Mouse (Mus musculus) myocyte (in vitro differentiated cells): ENCODE data around the gene Trim17. TPM values are rescaled to one million over a fixed set of nuclear protein-coding genes. Genes with fewer than 3 reads are reported as not detected.
A peak's percentile ranks its signal among the peaks of the same experiment; 100 is the strongest.

Experiments
- H3K27me3 ChIP-seq: one replicate; pipeline ENCODE4 v1.6.1; 2011; ENCODE audit not compliant: control insufficient read depth, insufficient read depth, insufficient read length
- H3K36me3 ChIP-seq: one replicate; pipeline ENCODE4 v1.6.1; 2011; ENCODE audit not compliant: control insufficient read depth, insufficient read depth
- H3K4me2 ChIP-seq: one replicate; pipeline ENCODE4 v1.6.1; 2011; ENCODE audit warnings: low read depth, control low read depth
- H3K4me3 ChIP-seq: one replicate; pipeline ENCODE4 v1.5.1; 2011; ENCODE audit warnings: mild to moderate bottlenecking, control low read depth, moderate library complexity
- H3K79me2 ChIP-seq: one replicate; pipeline ENCODE4 v1.6.1; 2011; ENCODE audit not compliant: control insufficient read depth, insufficient read depth
- H3ac ChIP-seq: one replicate; pipeline ENCODE4 v1.6.1; 2011; ENCODE audit not compliant: control insufficient read depth, insufficient read length
- CEBPB ChIP-seq: IDR thresholded peaks from 2 replicates; pipeline ENCODE4 v1.6.1; 2011; ENCODE audit warnings: mild to moderate bottlenecking, moderate library complexity; ENCODE audit not compliant: poor library complexity, insufficient read depth, severe bottlenecking
- E2F4 ChIP-seq: IDR thresholded peaks from one replicate; pipeline ENCODE4 v1.6.1; 2011; ENCODE audit warnings: mild to moderate bottlenecking, control low read depth, moderate library complexity; ENCODE audit not compliant: insufficient read depth
- MAX ChIP-seq: IDR thresholded peaks from one replicate; pipeline ENCODE4 v1.6.1; 2011; ENCODE audit warnings: low read depth, mild to moderate bottlenecking, control low read depth
- MYOD1 ChIP-seq, 3 experiments: IDR thresholded peaks; one replicate each; pipeline ENCODE4 v1.6.1; 2011; ENCODE audit warnings: control low read depth in 2 of 3, low read depth in 2 of 3, mild to moderate bottlenecking in 2 of 3, moderate library complexity in 1 of 3; ENCODE audit not compliant: insufficient read length in 2 of 3, control insufficient read depth in 1 of 3
- MYOG ChIP-seq, 3 experiments: IDR thresholded peaks; one replicate each; pipeline ENCODE4 v1.6.1; 2011; ENCODE audit warnings: control low read depth in 2 of 3, low read depth in 2 of 3, mild to moderate bottlenecking in 2 of 3; ENCODE audit not compliant: insufficient read length in 2 of 3, control insufficient read depth in 1 of 3, insufficient read depth in 1 of 3
- POLR2A ChIP-seq: IDR thresholded peaks from one replicate; pipeline ENCODE4 v1.6.1; 2011; ENCODE audit warnings: low read depth, mild to moderate bottlenecking, control low read depth, moderate library complexity; ENCODE audit not compliant: insufficient read length
- POLR2AphosphoS2 ChIP-seq: IDR thresholded peaks from one replicate; pipeline ENCODE4 v1.6.1; 2011; ENCODE audit warnings: low read depth, control low read depth; ENCODE audit not compliant: insufficient read length
- REST ChIP-seq: IDR thresholded peaks from one replicate; pipeline ENCODE4 v1.6.1; 2011; ENCODE audit warnings: mild to moderate bottlenecking, control low read depth, moderate library complexity; ENCODE audit not compliant: insufficient read depth, insufficient read length
- SRF ChIP-seq: IDR thresholded peaks from one replicate; pipeline ENCODE4 v1.6.1; 2011; ENCODE audit warnings: low read depth; ENCODE audit not compliant: control insufficient read depth, insufficient read length
- TCF12 ChIP-seq: IDR thresholded peaks from one replicate; pipeline ENCODE4 v1.6.1; 2011; ENCODE audit warnings: mild to moderate bottlenecking, control low read depth; ENCODE audit not compliant: poor library complexity, insufficient read depth, severe bottlenecking
- TCF3 ChIP-seq: IDR thresholded peaks from one replicate; pipeline ENCODE4 v1.6.1; 2011; ENCODE audit warnings: low read depth, control low read depth; ENCODE audit not compliant: insufficient read length
- USF1 ChIP-seq: IDR thresholded peaks from one replicate; pipeline ENCODE4 v1.6.1; 2011; ENCODE audit warnings: low read depth, mild to moderate bottlenecking, control low read depth, moderate library complexity
- polyA plus RNA-seq: library from polyadenylated mRNA; unstranded; fragments of >200 nt; fragmentation: generic; extraction: Trizol; gene quantifications from one replicate; pipeline ENCODE4 v1.2.1, GENCODE M21; 2012; ENCODE audit warnings: missing spikeins

The Trim17 gene
- polyA plus RNA-seq, 1 experiment: 0.64 TPM

GRCm38 (mm10) chr11:58947306-58947705 lies 7.2 kb upstream of the Trim17 start:
- Histone ChIP-seq H3ac (no peak overlapping the region), H3K79me2 (no peaks in the 10 kb centered on the region), H3K27me3 (peaks cover 35% of the 10 kb centered on the region), H3K4me2 (no peak overlapping the region), H3K4me3 (no peak overlapping the region), H3K36me3 (no peaks in the 10 kb centered on the region)
- TF ChIP-seq POLR2AphosphoS2 (no peak), REST (no peak), MYOD1 (IDR thresholded peaks at IDR 0.05; ENCODE audit: control insufficient read depth in 1 of 3, insufficient read length in 2 of 3, low read depth in 2 of 3) (no peak), CEBPB (no peak), USF1 (no peak), MAX (no peak), POLR2A (no peak), E2F4 (no peak), TCF3 (no peak), SRF (no peak), MYOG (IDR thresholded peaks at IDR 0.05; ENCODE audit: control insufficient read depth in 1 of 3, insufficient read depth in 1 of 3, insufficient read length in 2 of 3, low read depth in 2 of 3) (no peak), TCF12 (no peak)

- H3K27me3 ChIP-seq: peaks cover 31% of the 10 kb centered on the region
- no peak overlapping the region for H3K4me2 ChIP-seq
- no peak for TF ChIP-seq TCF3
- no peak for TF ChIP-seq TCF12
- no peak for TF ChIP-seq MYOD1 (IDR thresholded peaks at IDR 0.05; ENCODE audit: control insufficient read depth in 1 of 3, insufficient read length in 2 of 3, low read depth in 2 of 3)
- no peak for TF ChIP-seq MAX
- TF ChIP-seq USF1: no peak
- TF ChIP-seq CEBPB: no peak
- TF ChIP-seq POLR2A: no peak
- TF ChIP-seq REST: no peak
- no peak for TF ChIP-seq POLR2AphosphoS2
These were observed 6.5 kb upstream of the Trim17 start for GRCm38 (mm10) chr11:58947798-58948528.

GRCm38 (mm10) chr11:58948542-58949479 lies 5.7 kb upstream of the Trim17 start, which contains the start of gene Hist3h2ba:
TSS of gene Hist3h2ba (plus strand) at chr11:58948920.
- Histone ChIP-seq H3ac (no peak within 1 kb of the TSS), H3K27me3 (peaks cover 31% of the 10 kb centered on the region)
- peak; percentile 35 for TF ChIP-seq POLR2A
- TF ChIP-seq TCF12: no peak
- TF ChIP-seq CEBPB: no peak
- no peak for TF ChIP-seq MYOD1 (IDR thresholded peaks at IDR 0.05; ENCODE audit: control insufficient read depth in 1 of 3, insufficient read length in 2 of 3, low read depth in 2 of 3)

More at GRCm38 (mm10) chr11:58947798-58948528, 6.5 kb upstream of the Trim17 start:
- H3ac ChIP-seq: no peak overlapping the region
- no peak overlapping the region for H3K4me3 ChIP-seq
- H3K79me2 ChIP-seq: no peaks in the 10 kb centered on the region
- H3K36me3 ChIP-seq: no peaks in the 10 kb centered on the region

DNA sequence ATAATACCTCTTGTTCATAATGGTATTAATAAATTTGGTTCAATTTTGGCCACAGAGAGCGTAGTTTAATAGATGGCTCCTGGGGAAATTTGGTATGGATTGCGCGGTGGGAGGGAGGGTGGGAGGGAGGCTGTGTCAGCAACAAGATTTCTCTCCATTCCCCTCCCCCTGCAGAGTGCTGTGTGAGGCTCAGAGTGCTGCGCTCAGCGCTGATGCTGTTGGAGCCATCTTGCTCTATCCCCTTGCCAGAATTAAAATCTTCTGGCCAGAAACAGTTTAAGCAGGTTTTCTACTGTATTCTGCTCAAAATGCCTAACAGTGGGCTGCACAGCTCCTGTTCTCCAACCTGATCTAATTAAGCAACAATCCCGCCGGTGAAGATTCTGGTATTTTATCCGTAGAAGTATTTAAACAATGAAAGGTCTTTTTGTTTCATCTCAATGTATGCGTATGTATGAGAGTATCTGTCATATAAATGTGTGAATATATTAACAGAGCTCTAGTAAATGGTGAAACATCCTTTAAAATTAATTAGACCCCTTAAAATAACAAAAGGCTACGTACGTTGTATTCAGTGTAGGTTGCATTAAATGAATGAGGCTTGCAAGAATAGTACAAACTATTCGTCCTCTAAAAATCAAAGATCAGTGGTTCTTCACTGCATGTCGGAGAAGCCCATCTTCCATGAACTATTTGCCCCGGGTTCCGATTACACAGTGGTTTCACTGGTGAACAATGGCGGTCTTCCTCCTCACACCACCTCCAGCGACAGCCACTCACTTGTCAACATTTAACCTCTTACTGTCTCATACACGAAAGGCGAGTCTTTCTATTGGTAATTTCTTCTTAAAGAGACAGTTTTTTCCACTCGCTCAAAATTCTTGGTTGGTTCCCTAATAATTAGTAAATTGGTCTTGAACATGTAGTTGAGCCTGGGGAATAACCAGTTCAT lies 4.7 kb upstream of the Trim17 start:
- Histone ChIP-seq H3K27me3 (peaks cover 25% of the 10 kb centered on the region), H3K4me2 (no peak overlapping the region), H3K4me3 (no peak overlapping the region), H3K79me2 (no peaks in the 10 kb centered on the region), H3K36me3 (no peaks in the 10 kb centered on the region), H3ac (no peak overlapping the region)
- no peak for TF ChIP-seq POLR2AphosphoS2

More at GRCm38 (mm10) chr11:58948542-58949479, 5.7 kb upstream of the Trim17 start, which contains the start of gene Hist3h2ba:
- Histone ChIP-seq H3K4me3 (no peak within 1 kb of the TSS), H3K4me2 (peak within 1 kb of the TSS; percentile 69), H3K79me2 (no peaks in the 10 kb centered on the region), H3K36me3 (no peaks in the 10 kb centered on the region)
